Mouse (Mus musculus) layer of hippocampus, adult 9-11 months (tissue): ENCODE data around the gene Ednrb.

ENCODE experiments used
- DNase-seq: peaks from one replicate; pipeline ENCODE4 v3.0.0; 2022

Ednrb gene

DNA sequence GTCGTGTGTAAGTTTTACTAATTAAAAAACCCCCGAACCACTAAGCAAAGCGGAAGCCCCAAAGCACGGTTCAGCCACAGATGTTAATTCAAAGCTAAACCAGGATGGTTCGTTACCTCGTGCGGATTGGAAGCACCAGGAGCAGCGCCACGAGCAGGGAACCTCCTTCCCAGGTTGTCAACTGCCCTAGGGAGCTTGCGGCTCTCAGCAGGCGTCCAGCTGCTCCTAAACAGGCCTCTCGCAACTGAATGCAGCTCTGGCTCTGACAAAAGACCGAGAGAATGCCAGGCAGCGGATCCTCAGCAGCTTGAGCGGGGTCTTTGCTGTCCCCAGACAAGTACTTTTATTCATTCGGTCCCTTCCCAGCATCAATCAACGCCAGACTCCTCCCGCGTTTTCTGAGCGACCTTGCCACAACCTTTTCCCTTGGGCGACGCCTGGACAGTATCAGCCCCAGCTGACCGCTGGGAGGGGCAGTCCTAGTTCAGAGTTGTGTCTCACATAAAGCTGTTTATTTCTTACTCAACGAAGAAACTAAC lies at the start of gene Ednrb:
Gene Ednrb, minus strand, starts transcription at position 392 of the 539 bp plus-strand sequence.
- DNase-seq, result no peak

DNA sequence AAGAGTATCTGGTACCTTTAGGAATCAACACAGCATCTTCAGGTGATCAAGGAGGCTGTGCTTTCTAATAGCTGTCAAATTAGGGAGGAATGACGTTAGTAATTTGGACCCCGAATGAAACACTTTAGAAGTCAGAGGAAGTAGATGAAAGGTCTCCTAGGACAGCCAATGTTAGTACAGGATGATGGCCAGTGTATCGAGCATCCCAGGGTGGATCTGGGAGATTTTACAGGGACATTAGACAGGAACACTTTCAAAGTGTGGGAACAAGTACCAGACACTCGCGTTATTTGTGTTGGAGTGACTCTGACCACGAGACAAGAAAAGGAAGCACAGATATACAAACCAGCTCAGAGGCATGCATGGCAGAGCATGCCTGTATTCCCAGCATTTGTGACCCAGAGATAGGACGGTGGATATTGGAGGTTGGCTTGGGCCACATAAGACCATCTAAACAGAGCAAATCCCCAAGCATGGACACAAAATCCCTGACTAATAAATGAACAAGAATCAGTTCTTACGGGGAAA lies 48.3 kb upstream of the Ednrb start:
- DNase-seq, result no peak

DNA sequence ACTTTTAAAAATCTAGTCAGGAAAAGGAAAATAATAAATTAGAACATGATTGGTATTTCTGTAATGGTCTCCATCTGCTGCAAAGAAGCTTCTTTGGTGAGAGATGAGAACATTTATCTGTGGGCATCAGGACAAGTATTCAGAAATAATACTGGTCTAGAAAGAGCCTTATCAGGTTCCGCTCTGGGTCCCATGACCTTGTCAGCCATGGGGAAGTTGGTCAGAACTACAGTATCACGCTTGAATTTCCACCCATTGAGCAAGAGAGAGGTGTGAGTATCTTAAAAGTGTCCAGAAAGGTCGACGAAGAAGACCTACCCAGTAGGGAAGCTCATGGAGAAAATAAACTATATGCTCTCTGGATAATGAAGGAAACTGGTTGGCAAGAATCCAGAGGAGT lies 46.6 kb upstream of the Ednrb start:
- DNase-seq, result no peak

DNA sequence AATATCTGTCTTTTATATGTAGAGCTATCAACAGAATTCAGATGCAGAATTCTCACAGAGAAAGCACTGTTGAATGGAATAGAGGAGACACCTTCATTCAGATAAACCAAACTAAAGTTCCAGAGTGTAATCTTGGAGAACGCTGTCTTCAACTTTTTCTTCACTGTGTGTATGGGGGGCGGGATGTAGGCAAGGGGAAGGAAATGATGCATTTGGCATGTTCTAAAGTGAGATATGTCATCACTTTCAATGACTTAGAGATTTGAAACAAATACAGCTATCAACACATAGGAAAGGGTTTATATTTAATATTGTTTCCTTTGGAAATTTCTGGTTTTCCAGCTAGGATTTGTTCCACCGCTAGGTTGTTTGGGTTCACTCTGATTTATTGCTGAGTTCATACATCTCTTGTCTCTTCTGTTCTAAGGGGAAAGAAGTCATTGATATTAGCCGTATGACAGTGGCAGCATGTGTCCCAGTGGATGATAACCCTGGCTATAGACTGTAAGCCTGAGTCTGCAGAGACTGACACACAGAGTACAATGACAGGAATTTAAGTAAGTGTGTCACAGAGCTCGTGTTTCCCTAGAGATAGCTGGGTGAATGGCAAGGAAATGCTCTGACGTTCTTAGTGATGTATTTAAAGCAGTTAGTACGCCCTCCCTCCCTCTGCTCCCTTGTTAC lies 40.8 kb upstream of the Ednrb start:
- no peak for DNase-seq

DNA sequence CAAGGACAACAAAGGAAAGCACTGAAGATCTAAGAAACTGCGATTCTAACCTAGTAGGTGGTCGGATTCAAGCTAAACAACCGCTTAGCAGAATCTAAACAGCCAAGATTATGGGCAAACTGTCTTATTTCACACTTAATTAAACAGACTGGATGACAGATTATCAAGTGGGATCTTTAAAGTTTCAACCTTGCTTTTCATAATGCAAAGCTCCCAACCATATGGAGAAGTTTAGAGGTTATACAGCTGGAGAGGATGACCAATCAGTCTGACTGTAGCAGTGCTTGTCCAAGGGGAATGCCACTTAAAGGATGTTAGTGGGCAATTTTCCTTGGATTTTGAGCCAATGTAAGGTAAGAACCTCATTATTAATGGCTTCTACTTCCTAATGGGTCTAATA lies 38.7 kb upstream of the Ednrb start:
- DNase-seq, result no peak

GRCm38 (mm10) chr14:103877117-103877516 lies 32.9 kb upstream of the Ednrb start:
- DNase-seq, result no peak

DNA sequence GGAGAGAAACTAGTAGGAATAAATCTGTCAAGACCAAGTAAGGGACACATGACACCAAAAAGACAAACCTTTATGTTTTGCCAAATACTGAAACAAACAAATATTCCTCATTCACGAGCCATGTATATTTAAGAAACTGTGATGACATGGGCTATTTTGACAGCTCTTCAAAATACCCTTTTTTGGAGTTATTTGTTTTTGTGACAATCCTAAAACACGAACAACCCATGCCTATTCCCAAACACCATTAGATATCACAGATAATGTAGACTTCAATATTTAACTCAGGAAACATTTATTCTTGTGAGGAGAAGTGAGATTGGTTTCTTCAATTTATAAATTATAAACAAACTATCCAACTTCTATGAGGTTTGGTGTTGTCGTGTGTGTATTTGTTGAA lies 32.4 kb upstream of the Ednrb start:
- DNase-seq, result no peak

GRCm38 (mm10) chr14:103866636-103867035 lies 22.4 kb upstream of the Ednrb start:
- no peak for DNase-seq

- DNase-seq, result peak; percentile 21
Measured at GRCm38 (mm10) chr14:103865226-103865625, 21.0 kb upstream of the Ednrb start.

- no peak for DNase-seq
Measured at GRCm38 (mm10) chr14:103850071-103850845, 6.1 kb upstream of the Ednrb start.

- DNase-seq, result no peak
Measured at GRCm38 (mm10) chr14:103845716-103846115, 1.5 kb upstream of the Ednrb start.

- DNase-seq, result no peak
Measured at GRCm38 (mm10) chr14:103844944-103845343, 742 bp upstream of the Ednrb start.

GRCm38 (mm10) chr14:103843371-103844001 lies 716 bp downstream of the Ednrb start:
- no peak for DNase-seq

DNA sequence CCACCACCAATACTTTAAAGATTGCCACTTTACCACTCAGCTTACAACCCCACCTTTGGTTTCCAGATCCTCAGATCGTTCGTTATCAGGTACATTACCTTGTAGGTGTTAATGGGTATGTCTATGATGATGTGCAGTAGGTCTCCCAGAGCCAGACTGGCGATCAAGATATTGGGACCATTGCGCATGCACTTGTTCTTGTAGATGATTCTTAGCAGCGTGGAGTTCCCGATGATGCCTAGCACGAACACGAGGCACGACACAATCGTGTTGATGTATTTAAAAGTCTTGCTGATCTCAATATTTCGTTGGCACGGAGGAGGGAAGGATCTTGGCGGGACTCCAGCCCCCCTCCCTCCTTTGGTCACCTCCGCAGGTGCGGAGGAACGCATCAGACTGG lies 1.3 kb downstream of the Ednrb start:
- no peak for DNase-seq

GRCm38 (mm10) chr14:103840436-103840835 lies 3.8 kb downstream of the Ednrb start:
- DNase-seq, result no peak

DNA sequence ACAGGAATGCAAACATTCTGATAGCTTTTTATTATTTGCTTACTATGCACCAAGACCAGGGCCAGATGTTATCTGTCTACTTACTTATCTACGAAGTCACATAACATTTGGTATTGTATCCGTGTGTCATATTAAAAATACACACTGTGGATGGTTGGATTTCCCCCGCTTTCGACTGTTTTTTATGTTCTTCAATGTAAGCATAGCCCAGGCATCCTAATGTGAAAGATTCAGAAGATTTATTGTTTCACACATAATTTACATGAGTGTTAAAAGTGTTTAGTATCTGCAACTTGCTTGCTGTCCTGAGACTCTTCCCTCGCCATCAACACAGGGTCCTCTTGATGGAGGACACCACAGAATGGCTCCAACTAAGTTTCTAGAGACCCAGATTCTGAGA lies 5.3 kb downstream of the Ednrb start:
- DNase-seq, result no peak

- DNase-seq, result no peak
Measured at GRCm38 (mm10) chr14:103834589-103834988, 9.6 kb downstream of the Ednrb start.

- no peak for DNase-seq
Measured at GRCm38 (mm10) chr14:103834147-103834546, 10.1 kb downstream of the Ednrb start.

DNA sequence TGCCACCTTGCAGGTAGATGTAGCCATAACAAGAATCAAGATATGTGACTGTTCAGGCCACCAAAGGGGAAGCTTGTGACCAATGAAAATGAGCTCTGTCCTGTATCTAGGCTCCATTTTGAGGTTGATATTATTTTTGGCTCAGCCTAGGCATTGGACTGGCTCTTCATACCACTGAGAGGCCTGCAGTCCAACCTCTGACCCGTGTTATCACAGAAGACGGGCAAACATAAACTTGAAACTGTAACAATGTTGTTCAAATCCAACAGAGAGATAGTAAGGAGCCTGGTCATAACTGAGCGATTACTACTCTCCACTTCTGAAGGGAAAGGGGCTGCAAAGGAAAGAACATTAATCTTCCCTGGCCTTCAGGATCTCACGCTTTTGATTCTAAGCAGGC lies 11.7 kb downstream of the Ednrb start:
- DNase-seq, result no peak

DNA sequence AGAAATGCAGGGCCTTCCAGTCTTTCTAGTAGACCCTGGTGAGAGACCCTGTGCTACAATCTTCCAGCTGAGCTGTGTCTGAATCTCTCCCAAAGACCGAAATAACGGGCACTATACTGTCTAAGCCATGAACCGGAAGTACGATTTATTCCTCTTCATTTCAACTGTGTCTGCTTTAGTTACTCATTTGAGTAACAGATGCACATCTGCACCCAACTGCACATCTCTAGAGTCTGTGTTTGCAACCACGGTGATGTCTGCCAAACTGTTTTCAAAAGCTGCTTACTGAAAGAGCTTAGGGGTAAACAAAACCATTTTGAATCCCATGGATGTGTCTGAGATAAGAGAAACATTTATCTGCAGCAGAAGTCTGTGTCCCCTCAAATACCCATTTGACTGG lies 13.2 kb downstream of the Ednrb start:
- DNase-seq, result no peak

- DNase-seq, result no peak
Measured at GRCm38 (mm10) chr14:103826343-103826742, 17.9 kb downstream of the Ednrb start.

GRCm38 (mm10) chr14:103825934-103826333 lies 18.3 kb downstream of the Ednrb start:
- DNase-seq, result no peak

DNA sequence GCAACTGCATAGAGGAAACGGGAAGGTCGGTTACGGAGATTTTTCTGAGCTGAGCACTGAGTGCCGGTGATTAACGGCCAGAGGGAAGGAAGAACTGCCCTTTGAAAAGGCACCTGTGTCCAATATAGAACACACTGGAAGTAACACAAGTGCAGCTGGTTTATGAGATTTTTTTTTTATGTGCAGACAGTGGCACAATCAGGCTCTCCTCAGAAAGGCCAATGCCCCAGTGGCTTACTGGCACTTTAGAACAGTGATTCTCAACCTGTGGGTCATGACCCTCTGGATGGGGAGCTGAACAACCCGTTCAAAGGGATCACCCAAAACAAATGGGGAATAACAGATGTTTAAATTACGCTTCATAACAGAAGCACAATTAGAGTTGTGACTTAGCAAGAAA lies 20.7 kb downstream of the Ednrb start:
- DNase-seq, result no peak

DNA sequence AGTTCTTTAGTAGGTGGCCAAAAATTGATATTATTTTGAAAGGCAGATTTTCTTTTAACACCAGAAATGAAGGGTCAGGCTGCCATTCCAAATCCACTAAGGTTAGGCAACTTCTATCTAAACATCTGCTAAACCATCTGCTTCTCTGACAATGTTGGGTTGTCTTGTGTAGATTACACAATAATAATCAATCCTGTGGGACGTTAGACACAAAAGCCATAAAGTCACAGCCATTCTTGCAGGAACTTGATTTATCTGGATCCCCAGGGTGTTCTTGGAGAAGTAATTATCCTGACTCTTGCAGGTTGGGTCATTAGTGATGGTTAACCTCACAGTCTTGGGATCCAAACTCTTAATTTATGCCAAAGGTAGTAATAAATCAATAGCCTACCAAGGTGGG lies 21.6 kb downstream of the Ednrb start:
- DNase-seq, result no peak
